Mouse (Mus musculus) stomach, postnatal 0 days (tissue): ENCODE measurements at regions not wholly inside any gene's neighbourhood (a gene's known extent, or its start where the extent isn't known, plus 50 kb on each side); places are given as distances from the start of the nearest gene placed in this dataset.

Source experiments
- ATAC-seq: fragments of 200-750 bp; cut with Nextera tagmentation; 2 replicates; pipeline ENCODE4 v1.8.0; 2017; ENCODE audit not compliant: low FRiP score, low TSS enrichment
- DNase-seq: peaks from one replicate; pipeline ENCODE4 v3.0.0-alpha.2; 2016; ENCODE audit warnings: low spot score
- H3K27ac ChIP-seq: fragments of 300-500 bp; sonication (generic); replicated peaks from 2 replicates; pipeline ENCODE4 v1.5.1; 2014; ENCODE audit warnings: mild to moderate bottlenecking, control low read depth
- H3K27me3 ChIP-seq: fragments of 300-500 bp; sonication (generic); 2 replicates; pipeline ENCODE4 v1.6.1; 2014; ENCODE audit warnings: low read length; ENCODE audit not compliant: control insufficient read depth, insufficient read depth
- H3K36me3 ChIP-seq: fragments of 300-500 bp; sonication (generic); 2 replicates; pipeline ENCODE4 v1.6.1; 2014; ENCODE audit warnings: low read length, mixed read lengths; ENCODE audit not compliant: control insufficient read depth, insufficient read depth
- H3K4me1 ChIP-seq: fragments of 300-500 bp; sonication (generic); replicated peaks from 2 replicates; pipeline ENCODE4 v1.6.1; 2014; ENCODE audit warnings: antibody characterized with exemption; ENCODE audit not compliant: control insufficient read depth, insufficient read depth
- H3K4me2 ChIP-seq: fragments of 300-500 bp; sonication (generic); replicated peaks from 2 replicates; pipeline ENCODE4 v1.6.1; 2014; ENCODE audit warnings: low read depth, mild to moderate bottlenecking, control low read depth, moderate library complexity
- H3K4me3 ChIP-seq: fragments of 300-500 bp; sonication (generic); 2 replicates; pipeline ENCODE4 v1.5.1; 2014; ENCODE audit warnings: low read depth, low read length, control low read depth
- H3K9ac ChIP-seq: fragments of 300-500 bp; sonication (generic); 2 replicates; pipeline ENCODE4 v1.6.1; 2014; ENCODE audit warnings: mild to moderate bottlenecking, low read length, control low read depth, mixed read lengths
- H3K9me3 ChIP-seq: fragments of 300-500 bp; sonication (generic); 2 replicates; pipeline ENCODE4 v1.6.1; 2016; ENCODE audit warnings: low read length; ENCODE audit not compliant: control insufficient read depth
- CTCF ChIP-seq: IDR thresholded peaks from 2 replicates; pipeline ENCODE4 v1.5.1; 2016; ENCODE audit warnings: antibody characterized with exemption, low read depth, mild to moderate bottlenecking, moderate library complexity
- EP300 ChIP-seq: optimal IDR thresholded peaks from 2 replicates; pipeline ENCODE3; 2016; ENCODE audit warnings: antibody characterized with exemption
- WGBS: fragments of 180-500 bp; shearing (Covaris S2); extraction: QIAGEN DNeasy Blood & Tissue Kit; methylation state at CpG from one replicate; pipeline ENCODE4 v1.1.7; 2014; 5-methylcytosine and 5-hydroxymethylcytosine counted together

- 0 out of 2 replicates have a peak, but pooled peaks cover 3% of the 10 kb centered on the region for H3K4me1 ChIP-seq
- ATAC-seq (peak; percentile 27; the same call in 1 of the 2 replicates), DNase-seq (no peak)
- no peaks in the 10 kb centered on the region for H3K36me3 ChIP-seq
- TF ChIP-seq CTCF: peak; percentile 62
- TF ChIP-seq EP300: no peak
- no peak overlapping the region for H3K27ac ChIP-seq
- no peaks in the 10 kb centered on the region for H3K9me3 ChIP-seq
- peak overlapping the region; percentile 40 for H3K4me2 ChIP-seq
- H3K27me3 ChIP-seq: no peaks in the 10 kb centered on the region
- H3K4me3 ChIP-seq: no peak overlapping the region
- WGBS: 14% methylated on average over 15 of the region's 15 CpGs
- no peak overlapping the region for H3K9ac ChIP-seq
These were observed 281.9 kb upstream of the Jmjd1c start for GRCm38 (mm10) chr10:66813850-66814564.

- no peak for TF ChIP-seq EP300
- TF ChIP-seq CTCF: peak; percentile 89
- H3K4me2 ChIP-seq: peak overlapping the region; percentile 40
- no peaks in the 10 kb centered on the region for H3K9me3 ChIP-seq
- H3K9ac ChIP-seq: no peak overlapping the region
- ATAC-seq (peak; percentile 81), DNase-seq (peak; percentile 78)
- H3K4me1 ChIP-seq: 0 out of 2 replicates have a peak, but pooled peaks cover 3% of the 10 kb centered on the region
- 7% methylated on average over 16 of the region's 16 CpGs for WGBS
- no peak overlapping the region for H3K4me3 ChIP-seq
- H3K27me3 ChIP-seq: no peaks in the 10 kb centered on the region
- no peak overlapping the region for H3K27ac ChIP-seq
- H3K36me3 ChIP-seq: no peaks in the 10 kb centered on the region
These were observed 281.2 kb upstream of the Jmjd1c start for GRCm38 (mm10) chr10:66814565-66815201.

- Histone ChIP-seq H3K36me3 (no peaks in the 10 kb centered on the region), H3K27ac (no peak overlapping the region), H3K4me3 (no peak overlapping the region), H3K9ac (no peak overlapping the region), H3K9me3 (no peaks in the 10 kb centered on the region), H3K4me1 (0 out of 2 replicates have a peak, but pooled peaks cover 3% of the 10 kb centered on the region), H3K4me2 (no peak overlapping the region), H3K27me3 (no peaks in the 10 kb centered on the region)
- 78% methylated on average over 4 of the region's 4 CpGs for WGBS
- DNase-seq (no peak), ATAC-seq (no peak)
- TF ChIP-seq CTCF: no peak
- TF ChIP-seq EP300: no peak
These were observed 280.0 kb upstream of the Jmjd1c start for GRCm38 (mm10) chr10:66815951-66816350.

- no peak for ATAC-seq
- Histone ChIP-seq H3K36me3 (no peaks in the 10 kb centered on the region), H3K27me3 (no peaks in the 10 kb centered on the region), H3K27ac (no peak overlapping the region), H3K9me3 (no peaks in the 10 kb centered on the region), H3K4me3 (no peak overlapping the region), H3K9ac (no peak overlapping the region), H3K4me1 (0 out of 2 replicates have a peak, but pooled peaks cover 3% of the 10 kb centered on the region), H3K4me2 (no peak overlapping the region)
- no peak for DNase-seq
- 86% methylated on average over 13 of the region's 13 CpGs for WGBS
- TF ChIP-seq EP300: no peak
These were observed 279.1 kb upstream of the Jmjd1c start for GRCm38 (mm10) chr10:66816776-66817175.

- no peak for ATAC-seq
- Histone ChIP-seq H3K27ac (no peak overlapping the region), H3K27me3 (no peaks in the 10 kb centered on the region), H3K4me2 (no peak overlapping the region), H3K36me3 (no peaks in the 10 kb centered on the region), H3K9me3 (no peaks in the 10 kb centered on the region), H3K4me3 (no peak overlapping the region), H3K9ac (no peak overlapping the region), H3K4me1 (0 out of 2 replicates have a peak, but pooled peaks cover 3% of the 10 kb centered on the region)
- TF ChIP-seq EP300: no peak
- TF ChIP-seq CTCF: no peak
- no peak for DNase-seq
- whole genome bisulfite sequencing: 53% methylated on average over 7 of the region's 7 CpGs
These were observed 278.0 kb upstream of the Jmjd1c start for GRCm38 (mm10) chr10:66817876-66818275.

- Histone ChIP-seq H3K27ac (no peak overlapping the region), H3K4me3 (no peak overlapping the region), H3K27me3 (no peaks in the 10 kb centered on the region), H3K9me3 (no peaks in the 10 kb centered on the region), H3K36me3 (no peaks in the 10 kb centered on the region), H3K9ac (no peak overlapping the region), H3K4me1 (0 out of 2 replicates have a peak, but pooled peaks cover 3% of the 10 kb centered on the region), H3K4me2 (no peak overlapping the region)
- no peak for DNase-seq
- 77% methylated on average over 8 of the region's 8 CpGs for WGBS
- TF ChIP-seq CTCF: no peak
- TF ChIP-seq EP300: no peak
- ATAC-seq: no peak
These were observed 276.4 kb upstream of the Jmjd1c start for GRCm38 (mm10) chr10:66819517-66819916.
